Mouse (Mus musculus) urinary bladder, adult 18-20 months (tissue): ENCODE results near the gene Sapcd1.

Source experiments
- DNase-seq, 2 experiments: peaks; one replicate each; pipeline ENCODE4 v3.0.0; 2022; ENCODE audit warnings: low spot score in 2 of 2, mixed read lengths in 2 of 2

Gene Sapcd1

GRCm38 (mm10) chr17:34980655-34981054 is 47.2 kb downstream of the Sapcd1 start:
- no peak for DNase-seq

GRCm38 (mm10) chr17:34979631-34980030 is 48.2 kb downstream of the Sapcd1 start:
- no peak for DNase-seq

GRCm38 (mm10) chr17:34978239-34978638 is 49.6 kb downstream of the Sapcd1 start:
- DNase-seq = no peak

- no peak for DNase-seq
Observed at GRCm38 (mm10) chr17:34977000-34977399, 50.8 kb downstream of the Sapcd1 start.
